Mouse (Mus musculus) natural killer cell, adult 2 months (primary cell): ENCODE measurements around the gene Aldh8a1.
A peak's percentile ranks its signal among the peaks of the same experiment; 100 is the strongest.

Experiments used
- DNase-seq, 2 experiments: peaks; one replicate each; pipeline ENCODE4 v3.0.0; 2022; ENCODE audit warnings: low spot score in 2 of 2

Gene Aldh8a1

GRCm38 (mm10) chr10:21419188-21419587, 42.1 kb downstream of the Aldh8a1 start:
- DNase-seq, result peak in 1 of 2 experiments; percentile 23

- peak; percentile 31 to 65 for DNase-seq
Measured at GRCm38 (mm10) chr10:21420457-21421424, 43.6 kb downstream of the Aldh8a1 start.

DNA sequence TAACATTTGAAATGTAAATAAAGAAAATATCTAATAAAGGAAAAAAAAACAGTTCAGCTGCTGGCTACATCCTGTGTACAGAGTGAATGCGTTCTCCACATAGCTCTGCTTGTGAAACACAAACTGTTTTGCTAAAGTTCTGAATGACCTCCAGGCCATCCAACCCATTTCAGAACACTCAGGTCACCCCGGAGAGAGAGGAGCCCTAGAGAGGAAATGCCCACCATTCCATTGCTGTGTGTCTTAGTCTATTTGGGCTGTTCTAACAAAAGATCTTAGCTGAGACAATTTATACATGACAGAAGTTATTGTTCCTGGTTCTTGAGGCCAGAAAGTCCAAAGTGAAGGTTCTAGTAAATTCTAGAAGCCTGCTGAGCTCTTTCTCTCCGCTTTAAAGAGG, 49.4 kb downstream of the Aldh8a1 start:
- DNase-seq, result no peak

DNA sequence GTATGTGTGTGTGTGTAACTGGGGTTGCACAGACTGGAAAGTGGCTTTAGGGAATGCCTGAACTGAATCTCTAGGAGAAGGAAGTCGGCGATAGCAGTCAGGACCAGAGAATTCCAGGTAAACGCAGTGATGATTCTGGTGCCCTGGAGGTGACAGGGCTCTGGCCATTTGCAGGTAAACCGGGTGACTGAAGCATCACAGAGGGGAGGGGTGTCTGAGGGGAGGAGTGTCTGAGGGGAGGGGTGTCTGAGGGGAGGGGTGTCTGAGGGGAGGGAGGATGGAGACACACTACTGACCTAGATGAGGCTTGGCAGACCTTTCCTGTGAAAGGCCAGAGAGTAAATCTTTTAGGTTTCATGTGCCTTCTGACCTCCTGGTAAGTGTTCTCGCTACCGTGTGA, 50.9 kb downstream of the Aldh8a1 start:
- DNase-seq, result no peak

- DNase-seq, result no peak
Measured at GRCm38 (mm10) chr10:21439268-21439667, 62.2 kb downstream of the Aldh8a1 start.

DNA sequence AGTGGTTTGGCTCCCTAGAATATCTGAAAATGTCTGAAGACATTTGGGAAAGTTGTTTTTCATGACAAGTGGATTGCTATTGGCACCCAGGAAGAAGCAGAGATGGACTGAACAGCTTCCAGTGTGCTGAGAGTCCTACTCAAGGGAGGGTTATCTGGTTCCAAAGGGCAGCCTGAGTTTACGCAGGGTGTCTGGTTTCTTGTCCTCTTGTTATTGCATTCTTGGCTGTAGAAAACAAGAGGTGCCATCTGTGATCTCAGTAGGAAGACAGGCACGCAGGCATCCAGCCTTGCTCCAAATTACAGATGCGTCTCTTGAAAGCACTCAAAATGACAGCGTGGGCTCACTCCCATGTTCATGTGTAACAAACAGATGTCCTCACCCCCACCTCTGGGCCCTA, 63.9 kb downstream of the Aldh8a1 start:
- no peak for DNase-seq

GRCm38 (mm10) chr10:21441690-21442089, 64.6 kb downstream of the Aldh8a1 start:
- DNase-seq, result no peak

DNA sequence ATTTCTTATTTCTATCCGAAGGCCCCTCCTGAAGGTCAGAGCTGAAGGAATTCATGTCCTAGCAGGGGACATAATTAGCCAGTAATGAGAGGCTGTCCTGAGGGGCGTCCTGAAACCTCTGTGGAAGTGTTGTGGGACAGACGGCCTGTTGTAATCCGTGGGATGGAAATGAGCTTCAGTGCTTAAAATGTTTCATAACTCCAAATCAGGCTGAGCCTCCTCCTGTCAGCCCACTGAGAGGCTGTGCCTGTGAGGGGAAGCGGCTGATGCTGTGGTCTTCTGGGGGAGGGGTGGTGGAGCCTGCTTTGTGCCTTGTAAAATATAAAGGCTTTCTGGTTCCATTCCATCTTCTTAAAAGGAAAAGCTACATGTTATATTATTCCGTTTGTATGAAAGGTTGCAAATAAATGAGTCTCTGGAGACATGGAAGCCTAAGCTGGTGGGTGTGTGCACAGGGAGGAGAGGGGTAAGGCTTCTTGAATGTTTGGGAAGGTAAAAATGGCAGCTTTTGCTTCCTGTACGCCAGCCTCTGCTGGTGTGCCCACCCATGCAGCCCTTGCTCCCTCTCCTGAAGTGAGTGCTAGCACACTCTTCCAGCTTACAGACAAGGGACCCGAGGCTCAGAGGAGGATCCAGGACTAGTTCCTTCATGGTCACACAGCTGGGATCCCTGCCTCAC, 66.7 kb downstream of the Aldh8a1 start:
- DNase-seq, result no peak

DNA sequence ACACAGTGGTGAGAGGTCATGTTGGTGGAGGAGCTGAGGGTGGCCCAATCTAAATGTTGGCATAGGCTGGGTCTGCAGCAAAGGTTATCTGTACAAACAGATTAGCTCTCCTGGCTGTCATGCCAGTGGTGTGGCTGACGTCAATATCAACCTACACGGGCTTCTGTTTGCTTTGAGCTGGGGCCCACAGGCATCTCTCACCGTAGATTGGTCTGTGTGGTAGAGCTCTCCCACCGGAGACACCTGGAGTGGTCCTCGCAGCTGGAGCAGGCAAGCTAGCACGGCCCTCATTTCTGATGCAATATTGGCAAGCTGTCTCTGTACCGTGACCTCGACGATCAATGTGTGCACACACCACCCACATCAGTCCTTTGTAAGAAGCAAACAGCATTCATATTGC, 67.3 kb downstream of the Aldh8a1 start:
- no peak for DNase-seq
